Mouse (Mus musculus): ENCODE measurements around the gene Lmntd2. TPM values are rescaled to one million over a fixed set of nuclear protein-coding genes. Genes with fewer than 3 reads are reported as not detected.
A peak's percentile ranks its signal among the peaks of the same experiment; 100 is the strongest.

The Lmntd2 gene
- polyA plus RNA-seq, 1 experiment from 2014 or later, result 2.5 TPM

- Histone ChIP-seq H3K27me3 (ENCODE audit: control insufficient read depth, insufficient read depth, low read length) (no peaks in the 10 kb centered on the region), H3K36me3 (replicated peaks; ENCODE audit: control insufficient read depth, insufficient read depth, low read depth, low read length) (peaks cover 3% of the 10 kb centered on the region), H3K9ac (replicated peaks; ENCODE audit: low read length) (no peak overlapping the region), H3K4me1 (ENCODE audit: control insufficient read depth, insufficient read depth, low read length) (no peaks in the 10 kb centered on the region), H3K4me3 (ENCODE audit: low read depth, low read length) (no peak overlapping the region), H3K27ac (replicated peaks; ENCODE audit: low read depth, low read length) (no peak overlapping the region), H3K9me3 (replicated peaks; ENCODE audit: control insufficient read depth, low read length) (no peaks in the 10 kb centered on the region), H3K4me2 (ENCODE audit: low read depth, low read length) (no peak overlapping the region)
- ATAC-seq (replicated peaks; ENCODE audit: insufficient number of reproducible peaks, low FRiP score, low TSS enrichment, low read depth) (no peak), DNase-seq (ENCODE audit: low spot score) (no peak)
- 89% methylated on average over 7 of the region's 7 CpGs for WGBS
These were observed 49.5 kb downstream of the Lmntd2 start for GRCm38 (mm10) chr7:141164397-141164796.

MicroRNAs encoded within 50 kb of the gene (microRNA counts, 519-probe panel; counts per million panel counts)
- 3,275 counts per million, percentile 44 among the panel's probes with 10 or more counts for microRNA mmu-miR-210

Small RNA genes lying within 50 kb of the gene (microRNA-seq; reads per million reads assigned to microRNA genes)
- gene Mir210 (ENCODE audit: borderline number of aligned reads), result 576 reads per million, percentile 65 among the genes with 10 or more reads in this experiment

Other genes starting within 250 kb of the Lmntd2 start
- gene Ifitm1, start 246.9 kb downstream of the Lmntd2 start, polyA plus RNA-seq (2014; fragmentation: Nextera tagmentation; extraction: Ambion mirVana), result 19.9 and 20.1 TPM in 2 replicates
- gene Ifitm3, start 203.3 kb downstream of the Lmntd2 start, polyA plus RNA-seq (2014; fragmentation: Nextera tagmentation; extraction: Ambion mirVana), result 29.8 and 36.5 TPM in 2 replicates
- not detected in 2 replicates for gene Ifitm6, start 196.2 kb downstream of the Lmntd2 start, polyA plus RNA-seq (2014; fragmentation: Nextera tagmentation; extraction: Ambion mirVana)
- not detected in 2 replicates for gene Gm17387, start 184.9 kb downstream of the Lmntd2 start, polyA plus RNA-seq (2014; fragmentation: Nextera tagmentation; extraction: Ambion mirVana)
- gene B4galnt4, start 153.0 kb downstream of the Lmntd2 start, polyA plus RNA-seq (2014; fragmentation: Nextera tagmentation; extraction: Ambion mirVana), result 15.8 and 19.4 TPM in 2 replicates
- gene Pkp3, start 135.9 kb downstream of the Lmntd2 start, polyA plus RNA-seq (2014; fragmentation: Nextera tagmentation; extraction: Ambion mirVana), result 3.1 and 3.5 TPM in 2 replicates
- gene Sigirr, start 113.5 kb downstream of the Lmntd2 start, polyA plus RNA-seq (2014; fragmentation: Nextera tagmentation; extraction: Ambion mirVana), result 1.6 and 1.8 TPM in 2 replicates
- gene Ano9, start 96.3 kb downstream of the Lmntd2 start, polyA plus RNA-seq (2014; fragmentation: Nextera tagmentation; extraction: Ambion mirVana), result 1.2 and 1.3 TPM in 2 replicates
- gene Ptdss2, start 91.7 kb downstream of the Lmntd2 start, polyA plus RNA-seq (2014; fragmentation: Nextera tagmentation; extraction: Ambion mirVana), result 67.3 and 69.6 TPM in 2 replicates
- gene Rnh1, start 41.2 kb downstream of the Lmntd2 start, polyA plus RNA-seq (2014; fragmentation: Nextera tagmentation; extraction: Ambion mirVana), result 82.0 and 93.5 TPM in 2 replicates
- 91.4 and 91.7 TPM in 2 replicates for gene Hras, start 20.1 kb downstream of the Lmntd2 start, polyA plus RNA-seq (2014; fragmentation: Nextera tagmentation; extraction: Ambion mirVana)
- 8.2 and 8.7 TPM in 2 replicates for gene Lrrc56, start 19.9 kb downstream of the Lmntd2 start, polyA plus RNA-seq (2014; fragmentation: Nextera tagmentation; extraction: Ambion mirVana)
- gene Rassf7, start 1.8 kb upstream of the Lmntd2 start, polyA plus RNA-seq (2014; fragmentation: Nextera tagmentation; extraction: Ambion mirVana), result 33.0 and 34.5 TPM in 2 replicates
- gene Phrf1, start 14.7 kb upstream of the Lmntd2 start, polyA plus RNA-seq (2014; fragmentation: Nextera tagmentation; extraction: Ambion mirVana), result 63.4 and 76.7 TPM in 2 replicates
- 0.46 and 0.66 TPM in 2 replicates for gene Irf7, start 52.4 kb upstream of the Lmntd2 start, polyA plus RNA-seq (2014; fragmentation: Nextera tagmentation; extraction: Ambion mirVana)
- not detected in 2 replicates for gene Cdhr5, start 62.7 kb upstream of the Lmntd2 start, polyA plus RNA-seq (2014; fragmentation: Nextera tagmentation; extraction: Ambion mirVana)
- 4.5 and 6.7 TPM in 2 replicates for gene Sct, start 65.1 kb upstream of the Lmntd2 start, polyA plus RNA-seq (2014; fragmentation: Nextera tagmentation; extraction: Ambion mirVana)
- 0.62 and 0.89 TPM in 2 replicates for gene Drd4, start 77.9 kb upstream of the Lmntd2 start, polyA plus RNA-seq (2014; fragmentation: Nextera tagmentation; extraction: Ambion mirVana)
- 53.9 and 60.8 TPM in 2 replicates for gene Deaf1, start 113.6 kb upstream of the Lmntd2 start, polyA plus RNA-seq (2014; fragmentation: Nextera tagmentation; extraction: Ambion mirVana)
- 24.0 and 26.6 TPM in 2 replicates for gene Tmem80, start 113.7 kb upstream of the Lmntd2 start, polyA plus RNA-seq (2014; fragmentation: Nextera tagmentation; extraction: Ambion mirVana)
- gene Eps8l2, start 124.8 kb upstream of the Lmntd2 start, polyA plus RNA-seq (2014; fragmentation: Nextera tagmentation; extraction: Ambion mirVana), result 3.4 and 3.5 TPM in 2 replicates
- 340 and 364 TPM in 2 replicates for gene Taldo1, start 178.1 kb upstream of the Lmntd2 start, polyA plus RNA-seq (2014; fragmentation: Nextera tagmentation; extraction: Ambion mirVana)
- 44.6 and 51.0 TPM in 2 replicates for gene Gatd1, start 200.1 kb upstream of the Lmntd2 start, polyA plus RNA-seq (2014; fragmentation: Nextera tagmentation; extraction: Ambion mirVana)
- gene Cend1, start 215.4 kb upstream of the Lmntd2 start, polyA plus RNA-seq (2014; fragmentation: Nextera tagmentation; extraction: Ambion mirVana), result 2.5 and 3.7 TPM in 2 replicates
- 27.4 and 30.4 TPM in 2 replicates for gene Slc25a22, start 223.8 kb upstream of the Lmntd2 start, polyA plus RNA-seq (2014; fragmentation: Nextera tagmentation; extraction: Ambion mirVana)
- gene Pidd1, start 229.9 kb upstream of the Lmntd2 start, polyA plus RNA-seq (2014; fragmentation: Nextera tagmentation; extraction: Ambion mirVana), result 9.1 and 10.1 TPM in 2 replicates
- gene Rplp2, start 233.3 kb upstream of the Lmntd2 start, polyA plus RNA-seq (2014; fragmentation: Nextera tagmentation; extraction: Ambion mirVana), result 1,064 and 1,069 TPM in 2 replicates
- gene Pnpla2, start 241.1 kb upstream of the Lmntd2 start, polyA plus RNA-seq (2014; fragmentation: Nextera tagmentation; extraction: Ambion mirVana), result 10.5 and 11.1 TPM in 2 replicates
- gene Cracr2b, start 247.0 kb upstream of the Lmntd2 start, polyA plus RNA-seq (2014; fragmentation: Nextera tagmentation; extraction: Ambion mirVana), result 3.5 and 4.8 TPM in 2 replicates

Data from embryonic facial prominence, embryonic 11.5 days (tissue).